Mouse (Mus musculus) small intestine, adult 2 months (tissue): ENCODE measurements around the gene Kcnd3.

Experiments used
- CTCF ChIP-seq: fragments of 200-500 bp; IDR thresholded peaks from 2 replicates; pipeline ENCODE4 v1.5.1; 2012; ENCODE audit warnings: low read depth, mild to moderate bottlenecking, control low read depth, inconsistent platforms, low read length, moderate library complexity, mixed read lengths; ENCODE audit not compliant: insufficient replicate concordance, insufficient read length; ENCODE audit errors: extremely low read depth
- POLR2A ChIP-seq: fragments of 200-500 bp; IDR thresholded peaks from 2 replicates; pipeline ENCODE4 v1.6.1; 2012; ENCODE audit warnings: low read depth, mild to moderate bottlenecking, control low read depth, inconsistent platforms, low read length, moderate library complexity

GRCm38 (mm10) chr3:105568403-105568802 is 116.3 kb downstream of the Kcnd3 start:
- TF ChIP-seq POLR2A (no peak), CTCF (no peak)
